Mouse (Mus musculus): ENCODE measurements at regions not wholly inside any gene's neighbourhood (a gene's known extent, or its start where the extent isn't known, plus 50 kb on each side); places are given as distances from the start of the nearest gene placed in this dataset. TPM values are rescaled to one million over a fixed set of nuclear protein-coding genes. Genes with fewer than 3 reads are reported as not detected.
"Not testable (repeated sequence)": the region's sequence is repeated elsewhere in the genome, so short reads cannot be mapped to it uniquely, and the experiment has no call there.

- 75% methylated on average over 10 of the region's 10 CpGs for WGBS
- DNase-seq (ENCODE audit: extremely low spot score, low spot score): no peak
Measured at GRCm38 (mm10) chr1:164999515-164999914, 64.2 kb upstream of the Xcl1 start.

GRCm38 (mm10) chr1:164998621-164999020 is 63.3 kb upstream of the Xcl1 start:
- H3K9me3 ChIP-seq: no peaks in the 10 kb centered on the region

More at GRCm38 (mm10) chr1:164999515-164999914, 64.2 kb upstream of the Xcl1 start:
- Histone ChIP-seq H3K27ac (no peak overlapping the region), H3K27me3 (ENCODE audit: poor library complexity, severe bottlenecking) (no peaks in the 10 kb centered on the region), H3K36me3 (replicated peaks) (no peaks in the 10 kb centered on the region), H3K9me3 (no peaks in the 10 kb centered on the region), H3K4me3 (no peak overlapping the region), H3K4me1 (no peaks in the 10 kb centered on the region)

GRCm38 (mm10) chr1:164997660-164998059 is 62.3 kb upstream of the Xcl1 start:
- no peaks in the 10 kb centered on the region for H3K36me3 ChIP-seq (replicated peaks)
- H3K4me3 ChIP-seq: no peak overlapping the region
- no peak overlapping the region for H3K27ac ChIP-seq
- peaks cover 5% of the 10 kb centered on the region for H3K4me1 ChIP-seq
- H3K9me3 ChIP-seq: no peaks in the 10 kb centered on the region
- no peak for DNase-seq (ENCODE audit: extremely low spot score, low spot score)
- whole genome bisulfite sequencing: 76% methylated on average over 5 of the region's 5 CpGs
- H3K27me3 ChIP-seq (ENCODE audit: poor library complexity, severe bottlenecking): no peaks in the 10 kb centered on the region

More at GRCm38 (mm10) chr1:164998621-164999020, 63.3 kb upstream of the Xcl1 start:
- no peaks in the 10 kb centered on the region for H3K36me3 ChIP-seq (replicated peaks)
- H3K27me3 ChIP-seq (ENCODE audit: poor library complexity, severe bottlenecking): no peaks in the 10 kb centered on the region
- 95% methylated on average over 3 of the region's 3 CpGs for WGBS
- DNase-seq (ENCODE audit: extremely low spot score, low spot score): no peak
- no peak overlapping the region for H3K27ac ChIP-seq
- H3K4me3 ChIP-seq: no peak overlapping the region
- H3K4me1 ChIP-seq: peaks cover 5% of the 10 kb centered on the region

DNA sequence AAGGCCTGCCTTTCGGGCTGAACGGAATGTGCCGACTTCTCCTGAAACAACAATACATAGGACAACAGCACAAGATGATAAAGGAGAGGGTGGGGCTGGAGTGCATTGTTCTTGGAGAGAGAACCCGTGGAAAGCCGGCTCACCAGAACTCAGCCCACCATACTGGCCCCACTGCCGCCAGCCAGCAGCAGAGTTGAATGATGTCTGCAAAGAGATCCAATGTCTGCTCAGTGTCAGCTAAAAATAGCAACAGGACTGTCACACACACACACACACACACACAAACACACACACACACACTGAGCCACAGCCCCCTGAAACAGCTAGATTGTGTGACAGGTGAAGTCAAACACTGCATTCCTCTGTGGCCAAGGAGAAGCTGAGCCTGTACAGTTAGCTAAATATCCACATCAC is 58.9 kb upstream of the Xcl1 start:
- H3K4me1 ChIP-seq: peaks cover 5% of the 10 kb centered on the region
- no peak overlapping the region for H3K27ac ChIP-seq
- H3K27me3 ChIP-seq (ENCODE audit: poor library complexity, severe bottlenecking): no peaks in the 10 kb centered on the region
- no peaks in the 10 kb centered on the region for H3K36me3 ChIP-seq (replicated peaks)
- no peak for DNase-seq (ENCODE audit: extremely low spot score, low spot score)
- 31% methylated on average over 6 of the region's 6 CpGs for WGBS
- no peak overlapping the region for H3K4me3 ChIP-seq
- H3K9me3 ChIP-seq: no peaks in the 10 kb centered on the region

DNA sequence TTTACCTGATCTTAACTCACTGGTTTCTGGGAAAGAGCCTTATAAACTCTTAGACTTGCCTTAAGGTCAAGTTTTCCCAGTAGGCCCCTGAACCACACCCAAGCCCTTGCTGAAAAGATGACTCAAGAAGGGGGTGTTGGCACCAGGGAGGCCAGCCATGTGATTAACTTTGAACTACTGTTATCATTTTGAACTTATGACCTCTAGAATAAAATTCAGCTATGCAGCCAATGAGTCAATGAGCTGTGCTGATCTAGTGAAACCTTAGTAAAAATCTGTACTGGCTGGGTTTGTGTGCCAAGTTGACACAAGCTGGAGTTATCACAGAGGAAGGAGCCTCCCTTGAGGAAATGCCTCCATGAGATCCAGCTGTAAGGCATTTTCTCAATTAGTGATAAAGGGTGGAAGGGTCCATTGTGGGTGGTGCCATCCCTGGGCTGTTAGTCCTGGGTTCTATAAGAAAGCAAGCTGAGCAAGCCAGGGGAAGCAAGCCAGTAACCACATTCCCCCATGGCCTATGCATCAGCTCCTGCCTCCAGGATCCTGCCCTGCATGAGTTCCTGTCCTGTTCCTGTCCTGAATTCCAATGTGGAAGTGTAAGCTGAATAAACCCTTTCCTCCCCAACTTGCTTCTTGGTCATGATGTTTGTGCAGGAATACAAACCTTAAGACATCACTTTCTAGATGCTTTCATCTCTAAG is 58.0 kb upstream of the Xcl1 start:
- not testable (repeated sequence) for H3K27ac ChIP-seq; H3K27me3 ChIP-seq (ENCODE audit: poor library complexity, severe bottlenecking); H3K36me3 ChIP-seq (replicated peaks); H3K9me3 ChIP-seq; H3K4me3 ChIP-seq; H3K4me1 ChIP-seq; DNase-seq (ENCODE audit: extremely low spot score, low spot score)

DNA sequence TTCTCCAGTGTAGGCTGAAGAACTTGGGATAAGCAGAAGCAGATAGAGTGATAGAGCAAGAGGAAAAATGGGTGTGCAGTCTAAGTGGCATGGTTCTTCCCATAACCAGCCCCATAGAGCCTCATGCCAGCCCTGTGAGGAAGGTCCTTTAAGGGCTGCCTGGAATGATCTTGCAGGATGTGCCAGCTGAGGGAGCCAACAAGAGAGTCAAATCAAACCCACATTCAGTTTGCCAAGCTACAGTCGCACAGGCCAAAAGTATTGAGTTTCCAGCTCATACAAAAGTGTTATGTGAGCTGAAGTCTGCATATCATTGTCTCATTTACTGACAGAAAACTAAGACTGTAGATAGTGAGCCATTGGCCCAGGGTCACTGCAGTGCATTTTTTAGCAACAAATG is 53.7 kb upstream of the Xcl1 start:
- peaks cover 18% of the 10 kb centered on the region for H3K9me3 ChIP-seq
- H3K27ac ChIP-seq: no peak overlapping the region
- 92% methylated on average over 1 of the region's 1 CpGs for WGBS
- H3K36me3 ChIP-seq (replicated peaks): no peaks in the 10 kb centered on the region
- no peak for DNase-seq (ENCODE audit: extremely low spot score, low spot score)
- no peak overlapping the region for H3K4me3 ChIP-seq
- H3K27me3 ChIP-seq (ENCODE audit: poor library complexity, severe bottlenecking): no peaks in the 10 kb centered on the region
- peaks cover under 1% of the 10 kb centered on the region; the same call in 1 of the 2 replicates for H3K4me1 ChIP-seq

DNA sequence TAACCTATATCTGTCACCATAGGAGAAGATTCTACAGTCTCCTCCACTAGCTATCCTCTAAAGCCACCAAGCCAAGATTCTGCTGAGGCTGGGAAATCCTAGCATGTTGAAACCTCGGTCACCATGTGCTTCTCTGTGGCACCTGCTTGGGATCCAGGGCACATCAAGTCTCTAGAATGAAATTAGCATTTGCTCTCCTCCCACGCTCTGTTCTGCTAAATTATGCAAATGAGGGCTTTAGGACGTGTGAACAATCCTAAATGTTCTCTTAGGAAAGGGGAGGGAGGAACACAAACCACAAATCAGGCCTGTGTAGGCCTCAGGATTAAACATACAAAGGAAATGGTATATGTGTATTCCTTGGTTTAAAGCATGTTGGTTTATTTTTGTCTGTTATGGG is 52.9 kb upstream of the Xcl1 start:
- no peak for DNase-seq (ENCODE audit: extremely low spot score, low spot score)
- 69% methylated on average over 3 of the region's 3 CpGs for WGBS
- H3K4me1 ChIP-seq: no peaks in the 10 kb centered on the region
- H3K27ac ChIP-seq: no peak overlapping the region
- peaks cover 23% of the 10 kb centered on the region for H3K9me3 ChIP-seq
- H3K27me3 ChIP-seq (ENCODE audit: poor library complexity, severe bottlenecking): no peaks in the 10 kb centered on the region
- no peak overlapping the region for H3K4me3 ChIP-seq
- no peaks in the 10 kb centered on the region for H3K36me3 ChIP-seq (replicated peaks)

GRCm38 (mm10) chr1:164985521-164985920 is 50.2 kb upstream of the Xcl1 start:
- WGBS: 95% methylated on average over 21 of the region's 21 CpGs
- not testable (repeated sequence) for H3K27ac ChIP-seq; H3K4me3 ChIP-seq; H3K27me3 ChIP-seq (ENCODE audit: poor library complexity, severe bottlenecking); H3K36me3 ChIP-seq (replicated peaks); H3K4me1 ChIP-seq; DNase-seq (ENCODE audit: extremely low spot score, low spot score)
- peaks cover 23% of the 10 kb centered on the region for H3K9me3 ChIP-seq

Small RNA genes in the stretch of these regions (microRNA-seq; reads per million reads assigned to microRNA genes)
- gene Gm26042: not detected

All from forebrain, embryonic 10.5 days (tissue).